Mouse (Mus musculus): ENCODE results near the gene Fmnl2.

DNA sequence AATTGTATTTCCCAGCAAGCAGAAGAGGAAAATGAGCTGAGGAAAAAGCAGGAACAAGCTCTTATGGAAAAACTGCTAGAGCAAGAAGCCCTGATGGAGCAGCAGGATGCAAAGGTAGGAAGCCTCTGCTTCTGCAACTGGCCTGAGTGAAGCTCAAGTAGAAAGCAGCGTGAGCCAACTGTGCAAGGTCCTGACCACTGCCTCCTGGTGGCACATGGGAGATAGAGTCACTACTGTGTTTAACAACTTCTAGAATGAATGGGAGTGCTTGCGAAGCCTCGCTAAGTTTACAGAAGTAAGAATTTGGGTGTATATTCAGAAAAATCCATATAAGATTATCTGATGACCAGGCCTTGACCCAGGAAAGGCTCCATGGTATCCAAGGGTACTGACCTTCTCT lies 268.3 kb downstream of the Fmnl2 start:
- no peak for TF ChIP-seq GATA1 (IDR thresholded peaks at IDR 0.05; ENCODE audit: borderline replicate concordance, low read length)
- no peak for TF ChIP-seq FLI1 (IDR thresholded peaks at IDR 0.05; ENCODE audit: low read length)
